Mouse (Mus musculus) macrophage (primary cell): Measurements from ENCODE around the gene Zfp759. TPM values are rescaled to one million over a fixed set of nuclear protein-coding genes. Genes with fewer than 3 reads are reported as not detected.
"Not testable (repeated sequence)": the region's sequence is repeated elsewhere in the genome, so short reads cannot be mapped to it uniquely, and the experiment has no call there.

ENCODE experiments used
- H3K27ac ChIP-seq: fragments of 350-480 bp; formaldehyde crosslinking; 2 replicates; pipeline ENCODE4 v1.9.0; 2021
- H3K36me3 ChIP-seq: fragments of 350-480 bp; formaldehyde crosslinking; 2 replicates; pipeline ENCODE4 v1.9.0; 2021; ENCODE audit errors: inconsistent target
- H3K4me3 ChIP-seq: fragments of 350-480 bp; formaldehyde crosslinking; 2 replicates; pipeline ENCODE4 v1.9.0; 2021; ENCODE audit errors: inconsistent target
- H3K79me2 ChIP-seq: fragments of 350-480 bp; formaldehyde crosslinking; 2 replicates; pipeline ENCODE4 v1.9.0; 2021; ENCODE audit errors: inconsistent target
- WGBS: methylation state at CpG from one replicate; pipeline ENCODE4 v1.1.7; 2026; ENCODE audit warnings: inconsistent platforms; ENCODE audit not compliant: missing documents; 5-methylcytosine and 5-hydroxymethylcytosine counted together
- polyA plus RNA-seq: library from polyadenylated mRNA; stranded (reverse); fragments of 250-400 nt; gene quantifications from 3 replicates; pipeline ENCODE4 v1.2.4, GENCODE M21; 2018; ENCODE audit warnings: inconsistent platforms

The Zfp759 gene
- polyA plus RNA-seq, 1 experiment from 2014 or later: 4.9 TPM

- not testable (repeated sequence) for H3K79me2 ChIP-seq, H3K27ac ChIP-seq, H3K36me3 ChIP-seq
- WGBS: 82% methylated on average over 10 of the region's 10 CpGs
- peak overlapping the region; percentile 85; the same call in 1 of the 2 replicates for H3K4me3 ChIP-seq
Measured at GRCm38 (mm10) chr13:67127507-67127906, 6.0 kb downstream of the Zfp759 start.

DNA sequence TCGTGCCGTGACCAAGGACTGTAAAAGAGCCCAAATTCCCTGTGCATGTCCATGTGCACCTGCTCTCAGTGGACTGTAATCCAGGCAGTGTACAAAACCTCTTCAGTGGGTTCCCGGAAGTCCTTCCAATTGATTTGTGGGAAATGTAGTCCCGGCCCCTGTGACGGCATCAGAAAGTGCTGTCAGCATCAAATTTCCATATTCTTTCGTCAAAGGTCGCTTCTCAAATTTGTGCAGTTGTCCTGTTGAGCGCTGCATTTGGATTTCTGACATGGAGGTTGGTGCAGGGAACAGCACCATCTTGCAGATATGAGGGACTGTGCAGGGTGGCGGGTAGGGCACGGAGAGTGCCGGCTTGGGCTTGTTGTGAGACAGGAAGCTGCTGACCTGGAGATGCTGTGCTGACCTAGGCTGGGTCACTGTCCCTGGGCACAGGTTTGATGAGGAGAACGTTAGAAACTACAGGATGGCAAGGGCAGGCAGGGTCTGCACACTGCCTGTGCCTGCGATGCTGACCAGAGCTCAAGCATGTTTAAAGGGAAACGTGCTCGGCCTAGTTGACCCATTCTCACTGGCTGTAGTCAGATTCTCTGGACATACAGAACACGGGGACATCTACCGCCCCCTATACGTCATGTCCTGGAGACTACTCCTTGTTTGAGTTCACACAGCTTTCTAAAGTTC lies 6.7 kb downstream of the Zfp759 start:
- 5% methylated on average over 15 of the region's 18 CpGs for WGBS
- no peaks in the 10 kb centered on the region for H3K79me2 ChIP-seq
- H3K27ac ChIP-seq: 0 out of 2 replicates have a peak overlapping the region, but pooled peaks have one; percentile 19
- H3K36me3 ChIP-seq: no peaks in the 10 kb centered on the region
- peak overlapping the region; percentile 85 for H3K4me3 ChIP-seq

DNA sequence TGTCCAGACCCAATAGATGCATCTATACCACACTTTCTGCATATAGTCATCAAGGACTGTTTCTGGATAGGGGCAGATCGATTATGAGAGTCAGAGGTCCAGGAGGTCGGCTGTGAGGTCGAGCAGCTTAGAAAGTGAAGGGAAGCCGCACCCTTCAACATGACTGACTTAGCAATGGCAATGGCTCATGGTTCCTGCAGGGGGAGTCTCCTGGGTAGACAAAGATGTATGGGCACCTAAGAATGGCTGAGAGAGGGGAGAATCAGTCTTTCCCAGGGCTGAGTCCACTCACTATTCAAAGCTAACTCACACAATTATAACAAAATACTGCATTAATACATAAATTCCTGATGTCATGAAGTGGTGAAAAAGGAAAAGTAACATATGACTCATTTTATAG lies 44.7 kb downstream of the Zfp759 start:
- WGBS: 29% methylated on average over 4 of the region's 4 CpGs
- H3K79me2 ChIP-seq, H3K4me3 ChIP-seq, H3K36me3 ChIP-seq, H3K27ac ChIP-seq: not testable (repeated sequence)

DNA sequence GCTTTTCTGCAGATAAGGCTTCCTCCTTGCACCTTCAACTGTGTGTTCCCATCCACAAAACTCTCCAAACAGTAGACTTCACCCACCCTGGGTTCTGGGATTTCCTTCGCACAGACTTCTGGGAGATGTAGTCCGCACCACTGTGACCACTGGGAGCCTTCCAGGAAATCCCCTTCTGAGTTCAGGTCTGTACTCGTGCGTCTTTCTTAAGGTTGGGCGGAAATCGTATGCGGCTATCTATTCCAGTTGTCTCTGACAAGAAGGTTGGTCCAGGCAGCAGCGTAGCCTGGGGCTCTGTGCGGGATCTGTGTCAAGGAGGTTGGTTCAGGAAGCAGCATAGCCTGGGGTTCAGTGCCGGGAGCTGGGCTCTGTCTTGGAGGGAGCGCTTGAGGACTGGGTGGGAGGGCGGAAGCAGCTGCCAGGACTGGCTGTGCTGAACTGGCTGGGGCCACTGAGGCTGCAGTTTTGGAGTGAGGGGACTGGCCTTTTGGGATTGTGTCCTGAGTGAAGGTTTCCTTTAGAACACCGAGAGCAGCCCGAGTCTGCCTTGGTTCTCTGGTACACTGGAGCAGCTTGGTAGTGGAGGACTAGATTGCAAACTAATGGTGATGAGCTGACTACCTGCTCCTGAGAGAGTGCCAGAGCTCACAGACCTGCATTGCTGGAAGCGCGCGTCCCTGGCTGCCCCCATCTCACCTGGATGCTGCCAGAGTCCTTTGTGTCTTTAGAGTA lies 51.7 kb downstream of the Zfp759 start, which contains the start of gene Rsl1:
TSS of gene Rsl1 (plus strand) at position 192 of the 732 bp plus-strand sequence.
- Histone ChIP-seq H3K36me3 (peaks cover 12% of the 10 kb centered on the region; the same call in 1 of the 2 replicates), H3K27ac (peak within 1 kb of the TSS; percentile 52), H3K4me3 (peak within 1 kb of the TSS; percentile 73), H3K79me2 (peaks cover 23% of the 10 kb centered on the region; the same call in 1 of the 2 replicates)
- under 1% methylated on average over 17 of the region's 17 CpGs for WGBS

DNA sequence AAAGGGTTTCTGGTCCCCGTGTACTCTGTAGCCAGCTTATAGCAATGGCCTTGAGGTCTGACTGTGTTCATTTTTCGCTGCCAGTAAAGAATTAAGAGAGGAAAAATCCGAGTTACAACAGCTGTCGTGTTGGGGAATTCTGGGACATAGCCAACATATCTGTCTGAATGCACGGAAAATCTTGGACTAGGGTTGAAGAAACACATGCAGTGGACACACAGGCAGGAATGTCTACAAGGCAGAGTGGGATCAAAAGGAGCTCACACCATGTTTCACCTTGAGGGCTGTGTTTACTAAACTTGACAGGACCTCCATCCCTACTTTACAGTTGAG lies 52.2 kb downstream of the Zfp759 start:
- Histone ChIP-seq H3K79me2 (peaks cover 23% of the 10 kb centered on the region; the same call in 1 of the 2 replicates), H3K27ac (no peak overlapping the region), H3K36me3 (peaks cover 17% of the 10 kb centered on the region; the same call in 1 of the 2 replicates), H3K4me3 (peak overlapping the region; percentile 73)
- 44% methylated on average over 5 of the region's 5 CpGs for WGBS

Other genes starting within 250 kb of the Zfp759 start
- gene Gm10767, start 216.7 kb upstream of the Zfp759 start, polyA plus RNA-seq: 0.35 to 1.3 TPM (median 1.3 TPM) in 3 replicates
- 0.75 to 2.1 TPM (median 1.5 TPM) in 3 replicates for gene Zfp712, start 60.5 kb upstream of the Zfp759 start, polyA plus RNA-seq
- gene Zfp708, start 23.7 kb upstream of the Zfp759 start, polyA plus RNA-seq: 1.1 to 2.6 TPM (median 1.2 TPM) in 3 replicates
- 1.6 to 4.1 TPM (median 1.7 TPM) in 3 replicates for gene Gm28557, start 13.1 kb upstream of the Zfp759 start, polyA plus RNA-seq
- 0.95 to 1.3 TPM (median 1.1 TPM) in 3 replicates for gene Rslcan18, start 5.4 kb upstream of the Zfp759 start, polyA plus RNA-seq
- gene Rsl1, start 51.5 kb downstream of the Zfp759 start, polyA plus RNA-seq: 6.0 to 10.7 TPM (median 8.7 TPM) in 3 replicates
- 4.4 to 6.6 TPM (median 5.4 TPM) in 3 replicates for gene Zfp455, start 72.8 kb downstream of the Zfp759 start, polyA plus RNA-seq
- gene Zfp458, start 156.8 kb downstream of the Zfp759 start, polyA plus RNA-seq: 1.3 to 2.5 TPM (median 1.3 TPM) in 3 replicates
- gene Zfp457, start 184.8 kb downstream of the Zfp759 start, polyA plus RNA-seq: not detected in 3 replicates
- 2.8 to 5.1 TPM (median 3.8 TPM) in 3 replicates for gene Zfp595, start 210.9 kb downstream of the Zfp759 start, polyA plus RNA-seq
- gene Gm28044, start 238.9 kb downstream of the Zfp759 start, polyA plus RNA-seq: not detected in 3 replicates
- gene Zfp953, start 238.9 kb downstream of the Zfp759 start, polyA plus RNA-seq: 2.7 to 4.7 TPM (median 4.4 TPM) in 3 replicates